Mouse (Mus musculus) liver, embryonic 18 days (tissue): ENCODE results near the gene Adamts18. TPM values are rescaled to one million over a fixed set of nuclear protein-coding genes. Genes with fewer than 3 reads are reported as not detected.

ENCODE experiments used
- polyA plus RNA-seq: library from polyadenylated mRNA; depleted of rRNA; stranded (reverse); fragments of >200 nt; gene quantifications from 2 replicates; pipeline ENCODE4 v1.2.3, GENCODE M21; 2012; rRNA removed

Adamts18 gene
- 0.01 and 0.02 TPM in 2 replicates for polyA plus RNA-seq

DNA sequence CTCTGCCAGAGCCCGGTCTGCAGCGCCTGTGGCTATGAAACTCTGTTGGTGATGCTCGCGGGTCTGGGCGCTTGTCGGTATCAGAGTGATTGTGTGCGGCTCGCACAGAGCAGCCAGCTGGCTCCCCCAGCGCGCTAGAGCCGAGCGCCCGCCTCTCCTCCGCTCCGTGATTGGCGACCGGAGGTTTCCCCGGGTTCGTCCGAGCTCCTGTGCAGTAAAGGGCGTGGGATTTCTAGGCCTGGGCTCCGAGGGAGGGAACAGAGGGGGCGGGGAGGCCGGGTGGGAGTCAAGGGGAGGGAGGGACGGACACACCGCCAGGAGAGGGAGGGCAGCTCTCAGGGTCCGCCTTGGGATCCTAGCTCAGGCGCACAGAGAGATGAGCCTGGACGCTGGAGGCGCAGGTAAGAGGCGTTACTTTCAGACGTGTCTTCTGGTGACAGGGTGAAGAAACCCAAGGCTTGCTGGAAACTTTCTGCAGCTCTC, at the start of gene Adamts18:
TSS of gene Adamts18 (minus strand) at position 86 of the 483 bp plus-strand sequence.

Other genes starting within 250 kb of the Adamts18 start
- 0.99 and 1.1 TPM in 2 replicates for gene Mon1b, start 213.2 kb downstream of the Adamts18 start, polyA plus RNA-seq
- not detected in 2 replicates for gene Syce1l, start 205.5 kb downstream of the Adamts18 start, polyA plus RNA-seq